Mouse (Mus musculus) embryo, embryonic 10.5 days (tissue): ENCODE measurements around the gene Trarg1.
"Not testable (repeated sequence)": the region's sequence is repeated elsewhere in the genome, so short reads cannot be mapped to it uniquely, and the experiment has no call there.

Experiments used
- DNase-seq: peaks from one replicate; pipeline ENCODE4 v3.0.0-alpha.2; 2015; ENCODE audit warnings: low spot score

Gene Trarg1

GRCm38 (mm10) chr11:76679508-76679907 is at the start of gene Trarg1:
Trarg1 (plus strand) TSS chr11:76679808.
- not testable (repeated sequence) for DNase-seq

DNA sequence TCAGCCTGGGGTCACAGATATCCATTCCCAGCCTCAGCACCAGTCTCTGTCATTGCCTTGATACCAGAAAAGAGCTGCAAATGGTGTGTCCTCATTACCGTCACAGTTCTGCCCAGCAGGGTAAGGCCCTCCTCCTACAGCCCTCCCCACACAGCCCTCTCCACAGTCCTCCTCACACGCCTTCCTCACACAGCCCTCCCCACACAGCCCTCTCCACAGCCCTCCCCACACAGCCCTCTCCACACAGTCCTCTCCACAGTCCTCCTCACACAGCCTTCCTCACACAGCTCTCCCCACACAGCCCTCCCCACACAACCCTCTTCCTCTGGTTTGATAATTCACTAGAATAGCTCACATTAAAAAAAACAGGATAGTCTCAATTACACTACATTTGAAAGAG is 49.6 kb upstream of the Trarg1 start:
- DNase-seq: no peak

GRCm38 (mm10) chr11:76630487-76630886 is 49.1 kb upstream of the Trarg1 start:
- DNase-seq: no peak

DNA sequence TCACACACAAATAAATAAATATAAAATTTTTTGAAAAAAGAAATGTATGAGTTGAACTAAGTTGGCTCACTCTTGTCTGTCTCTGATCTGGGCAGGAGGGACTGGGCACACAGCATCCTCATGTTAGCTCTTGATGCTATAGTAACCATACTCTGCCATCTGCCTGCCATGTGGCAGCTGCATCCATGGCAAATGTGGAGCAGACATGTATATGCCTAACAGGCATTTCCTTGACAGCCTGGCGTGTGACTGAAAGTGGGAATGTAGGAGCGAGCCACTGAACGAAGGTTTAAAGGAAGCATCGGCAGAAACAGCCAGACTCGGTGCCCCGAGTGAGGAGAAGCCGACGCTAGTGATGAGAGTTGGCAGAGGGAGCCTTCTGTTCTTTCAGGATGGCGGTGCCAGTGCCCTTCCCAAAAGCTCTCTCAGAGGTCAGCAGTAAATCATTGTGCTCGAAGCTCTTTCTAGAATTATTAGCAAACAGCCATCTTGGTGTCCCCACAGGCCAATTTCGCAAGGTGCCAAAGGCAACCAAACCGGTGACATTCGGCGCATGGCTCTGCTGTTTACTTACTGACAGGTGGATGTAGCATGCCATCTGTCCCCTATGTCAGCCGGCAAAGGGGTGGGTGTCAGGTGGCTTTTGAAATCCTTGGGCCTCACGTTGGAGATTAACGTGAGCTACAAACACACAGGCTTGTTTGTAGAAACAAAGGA is 40.2 kb upstream of the Trarg1 start:
- DNase-seq: no peak

- DNase-seq: no peak
These were observed 39.4 kb upstream of the Trarg1 start for GRCm38 (mm10) chr11:76640231-76640630.

DNA sequence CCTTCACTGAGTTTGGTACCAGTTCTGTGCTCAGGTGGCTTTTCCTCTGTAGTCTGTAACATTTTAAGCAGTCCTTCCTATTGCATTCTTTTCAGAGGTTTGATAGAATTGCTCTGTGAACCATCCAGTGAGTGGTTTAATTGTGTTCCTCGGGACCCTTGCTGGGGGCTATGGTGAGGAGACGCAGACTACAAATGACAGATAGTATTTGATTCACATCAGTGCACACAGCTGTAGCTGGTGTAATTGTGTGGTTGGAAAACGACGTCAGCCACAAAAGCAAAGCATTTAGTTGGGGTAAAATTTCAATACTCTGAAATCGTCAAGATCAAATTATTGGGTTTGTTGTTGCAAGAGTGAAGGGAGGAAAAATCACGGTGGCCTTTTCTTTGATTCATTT is 35.4 kb upstream of the Trarg1 start:
- DNase-seq: no peak

DNA sequence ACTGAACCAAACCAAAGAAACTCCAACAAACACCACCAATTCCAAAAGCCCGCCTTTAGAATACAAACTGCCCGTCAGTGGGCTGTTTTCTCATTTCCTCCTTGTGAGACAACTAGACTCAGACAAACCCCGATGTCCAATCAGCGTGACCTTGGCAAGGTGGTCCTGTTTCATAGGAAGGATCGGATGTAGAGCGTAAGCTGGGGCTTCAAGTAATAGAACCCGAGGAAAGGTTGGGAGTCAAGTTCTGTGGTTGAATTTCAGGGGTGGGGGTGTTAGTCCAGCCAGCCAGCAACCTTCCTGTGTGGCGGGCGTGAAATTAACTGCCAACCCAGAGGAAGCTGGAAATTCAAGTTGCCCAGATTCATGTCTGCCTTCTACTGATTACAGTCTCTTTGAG is 34.6 kb upstream of the Trarg1 start:
- no peak for DNase-seq

GRCm38 (mm10) chr11:76645955-76646354 is 33.7 kb upstream of the Trarg1 start:
- peak; percentile 95 for DNase-seq

DNA sequence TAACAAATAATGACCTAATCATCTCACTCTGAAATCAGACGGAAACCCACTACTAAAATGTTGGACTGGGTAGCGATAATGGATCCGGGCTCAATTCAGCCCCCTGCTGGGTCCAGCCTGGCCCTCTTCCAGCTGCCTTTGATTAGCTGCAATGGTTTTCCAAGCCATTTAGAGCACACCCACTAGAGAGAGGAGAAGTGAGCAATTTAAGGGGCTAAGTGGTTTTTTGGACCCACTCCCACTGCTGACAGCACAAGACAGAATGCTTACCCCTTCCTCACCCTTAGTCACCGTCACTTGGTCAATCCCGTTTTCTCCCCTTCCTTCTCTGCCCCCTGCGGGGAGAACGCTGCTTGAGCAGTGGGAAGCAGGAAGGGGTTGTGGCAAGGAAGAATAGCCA is 32.5 kb upstream of the Trarg1 start:
- DNase-seq: peak; percentile 28

DNA sequence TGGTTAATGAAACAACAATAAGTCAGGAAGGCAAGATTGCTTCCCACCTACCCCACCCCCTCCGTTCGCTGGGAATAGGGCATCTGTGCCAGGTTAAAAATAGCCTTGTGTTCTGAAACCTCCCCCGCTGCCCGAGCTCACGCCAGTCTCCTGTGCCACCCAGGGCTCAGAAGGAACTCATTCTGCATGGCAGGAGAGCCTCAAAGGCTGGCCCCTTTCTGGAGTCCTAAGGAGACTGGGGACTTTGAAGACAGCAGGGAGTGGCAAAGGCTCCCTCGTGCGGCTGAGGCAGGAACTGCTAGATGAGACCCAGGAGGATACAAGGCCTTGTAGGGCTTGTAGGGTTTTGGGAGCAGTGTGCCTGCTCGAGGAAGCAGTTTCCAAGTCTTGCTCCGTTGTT is 32.1 kb upstream of the Trarg1 start:
- DNase-seq: peak; percentile 90

DNA sequence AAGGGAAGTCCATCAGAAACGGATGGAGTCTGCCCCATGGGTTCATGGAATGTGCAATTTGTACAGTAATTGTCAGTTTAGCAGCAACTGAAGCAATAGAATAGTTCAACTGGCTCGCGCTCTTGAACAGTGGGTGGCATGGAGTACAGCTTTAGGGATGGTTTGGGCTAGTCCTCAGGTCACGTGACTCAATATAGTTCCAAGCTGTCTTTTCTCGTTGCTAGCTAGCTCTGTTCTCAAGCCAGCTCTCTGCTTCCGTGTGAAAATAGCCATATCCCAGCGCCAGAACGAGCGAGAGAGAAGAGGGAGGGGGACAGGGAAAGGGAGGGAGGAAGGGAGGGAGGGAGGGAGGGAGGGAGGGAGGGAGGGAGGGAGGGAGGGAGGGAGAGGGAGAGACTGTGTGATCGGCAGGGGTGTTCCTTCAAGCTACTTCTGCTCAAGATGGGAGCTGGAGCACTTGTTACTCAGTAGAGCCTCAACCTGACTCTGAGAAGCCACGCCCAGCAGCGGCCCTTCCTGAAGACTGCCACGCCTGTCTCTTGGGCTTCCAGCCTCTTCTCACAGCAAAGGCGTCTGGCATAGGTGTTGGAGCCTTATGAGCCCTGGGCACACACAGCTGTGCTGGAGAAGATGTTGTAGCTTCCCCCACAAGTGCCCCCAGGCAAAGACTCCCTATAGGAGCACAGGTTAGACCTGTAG is 28.6 kb upstream of the Trarg1 start:
- DNase-seq: no peak

GRCm38 (mm10) chr11:76652838-76653334 is 26.7 kb upstream of the Trarg1 start:
- no peak for DNase-seq

DNA sequence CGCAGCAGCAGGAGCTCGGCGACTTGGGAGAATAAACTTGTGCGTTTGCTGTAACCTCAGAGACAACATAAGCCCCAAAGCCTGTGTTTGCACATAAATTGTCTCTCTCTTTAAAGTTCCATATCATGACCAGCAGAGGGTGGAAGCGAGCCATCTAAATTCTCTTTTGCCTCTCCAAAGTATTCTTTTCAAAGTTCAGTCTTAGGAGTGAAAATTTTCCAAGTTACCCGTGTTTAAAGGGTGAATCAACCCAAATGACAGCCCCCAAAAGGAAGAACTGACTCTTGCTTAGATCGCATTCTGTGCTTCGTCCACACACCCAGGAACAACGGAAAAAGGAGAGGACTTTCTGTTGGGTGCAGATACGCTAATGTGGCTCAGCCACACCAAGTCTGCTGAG is 24.5 kb upstream of the Trarg1 start:
- DNase-seq: peak; percentile 87

- DNase-seq: no peak
These were observed 22.1 kb upstream of the Trarg1 start for GRCm38 (mm10) chr11:76657450-76657970.

DNA sequence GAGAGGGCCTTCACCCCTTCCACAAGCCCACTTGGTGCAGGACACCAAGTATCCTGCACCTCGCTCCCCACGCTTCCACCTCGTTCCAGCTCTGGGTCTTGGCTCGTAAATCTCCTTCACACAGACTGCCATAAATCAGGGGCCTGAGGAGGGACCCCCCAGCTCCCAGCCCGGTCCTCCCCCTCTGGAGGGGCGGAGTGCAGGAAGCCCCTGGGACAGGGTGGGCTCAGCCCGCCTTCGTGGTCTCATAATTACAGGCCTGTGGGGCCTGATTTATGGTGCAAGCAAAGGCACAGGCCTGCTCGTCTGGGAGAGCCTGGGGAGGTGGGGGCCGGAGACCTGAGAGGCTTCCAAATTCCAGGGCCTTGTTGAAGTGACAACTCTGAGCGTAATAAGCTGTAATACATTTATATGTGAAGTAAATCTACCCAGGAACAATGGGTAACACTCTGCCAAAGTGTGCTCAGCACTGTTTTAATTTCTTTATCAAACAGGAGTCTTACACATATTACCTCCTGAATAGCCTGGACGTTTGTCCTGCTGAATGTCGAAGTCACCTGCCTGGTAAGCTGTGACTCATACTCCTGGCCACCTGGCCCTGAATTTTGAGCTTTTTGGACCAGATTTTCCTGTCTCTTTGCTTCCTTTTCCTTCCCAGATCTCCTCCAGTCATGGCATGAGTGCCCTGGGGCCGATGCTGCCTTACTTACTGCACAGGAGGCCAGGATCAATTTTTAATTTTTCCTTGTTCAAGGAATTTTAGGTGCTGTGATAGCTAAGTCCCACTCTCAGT is 20.3 kb upstream of the Trarg1 start:
- DNase-seq: no peak

DNA sequence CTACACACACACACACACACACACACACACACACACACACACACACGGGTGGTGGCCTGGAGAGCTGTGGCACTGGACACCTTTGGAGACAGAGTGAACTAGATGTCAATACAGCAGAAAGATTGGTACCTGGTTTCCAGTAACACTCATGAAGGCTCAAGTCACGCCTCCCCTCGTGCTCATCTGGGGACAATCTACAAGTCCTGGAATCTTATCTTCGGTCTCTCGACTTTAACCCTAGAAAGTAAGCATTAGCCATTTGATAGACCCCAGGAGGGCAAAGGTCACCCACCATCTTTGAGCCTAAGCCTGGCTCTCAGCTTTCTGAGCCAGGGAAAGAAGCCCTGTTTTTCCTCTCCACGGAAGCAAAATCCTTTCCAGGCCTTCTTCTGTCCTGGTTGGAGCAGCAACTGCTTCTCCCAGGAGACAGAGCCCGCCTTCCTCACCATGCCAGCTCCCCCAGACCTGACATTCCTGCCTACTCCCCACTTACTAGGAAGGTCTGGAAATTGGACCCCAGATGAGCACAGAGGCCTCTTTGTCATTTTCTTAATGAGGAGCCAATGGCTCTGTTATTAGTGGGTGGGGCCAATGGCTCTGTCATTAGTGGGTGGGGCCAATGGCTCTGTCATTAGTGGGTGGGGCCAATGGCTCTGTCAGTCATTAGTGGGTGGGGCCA is 17.7 kb upstream of the Trarg1 start:
- DNase-seq: no peak

GRCm38 (mm10) chr11:76666002-76666649 is 13.5 kb upstream of the Trarg1 start:
- no peak for DNase-seq

DNA sequence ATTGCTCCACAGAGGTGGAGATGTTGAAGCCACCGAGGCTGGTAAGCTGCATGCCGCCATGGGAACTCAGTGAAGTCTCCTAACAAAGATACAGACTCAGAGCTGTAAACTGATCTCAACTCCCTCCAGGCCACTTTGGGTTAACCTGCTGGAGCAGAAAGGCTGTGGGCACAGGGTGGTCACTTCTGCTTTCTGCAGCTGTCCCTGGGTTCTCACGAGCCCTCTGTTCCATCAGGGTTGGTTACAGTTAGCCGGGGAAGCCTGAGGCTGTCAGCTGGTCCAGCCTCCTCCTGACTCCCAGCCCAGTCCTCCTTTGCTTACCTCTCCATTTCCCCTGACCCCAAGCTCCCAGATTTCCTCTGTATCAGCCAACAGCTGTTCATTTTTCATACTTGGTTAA is 11.8 kb upstream of the Trarg1 start:
- no peak for DNase-seq

DNA sequence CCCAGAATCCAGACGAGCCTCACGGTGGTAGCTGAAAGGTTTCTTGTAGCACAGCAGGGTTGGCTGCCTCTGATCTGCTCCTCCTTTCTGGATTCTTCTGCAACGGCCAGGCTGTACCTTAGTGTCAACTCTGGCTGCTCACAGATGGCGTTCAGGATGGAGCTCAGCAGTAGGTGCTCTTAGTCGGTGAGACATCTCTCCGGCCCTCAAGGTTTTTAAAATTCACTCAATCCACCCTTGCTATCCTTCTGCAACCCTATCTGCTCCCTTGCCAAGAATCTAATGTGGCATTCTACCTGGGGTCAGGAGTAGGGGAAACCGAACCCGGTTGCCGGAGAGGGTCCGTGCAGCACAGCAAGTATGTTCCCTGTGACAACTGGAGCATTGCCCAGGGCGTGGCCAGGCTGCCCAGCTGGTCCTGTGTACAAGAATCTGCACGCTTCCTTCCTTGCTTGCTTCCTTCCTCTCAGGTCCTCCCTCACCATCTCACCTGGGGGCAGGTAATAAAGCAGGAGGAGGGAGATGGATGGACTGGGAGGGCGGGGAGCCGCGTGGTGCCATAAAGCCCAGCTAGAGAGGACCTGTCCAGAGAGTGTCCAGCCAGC is 7.6 kb upstream of the Trarg1 start, which contains the start of gene Bhlha9:
Gene Bhlha9, plus strand, starts transcription at position 600 of the 605 bp plus-strand sequence.
- no peak for DNase-seq

DNA sequence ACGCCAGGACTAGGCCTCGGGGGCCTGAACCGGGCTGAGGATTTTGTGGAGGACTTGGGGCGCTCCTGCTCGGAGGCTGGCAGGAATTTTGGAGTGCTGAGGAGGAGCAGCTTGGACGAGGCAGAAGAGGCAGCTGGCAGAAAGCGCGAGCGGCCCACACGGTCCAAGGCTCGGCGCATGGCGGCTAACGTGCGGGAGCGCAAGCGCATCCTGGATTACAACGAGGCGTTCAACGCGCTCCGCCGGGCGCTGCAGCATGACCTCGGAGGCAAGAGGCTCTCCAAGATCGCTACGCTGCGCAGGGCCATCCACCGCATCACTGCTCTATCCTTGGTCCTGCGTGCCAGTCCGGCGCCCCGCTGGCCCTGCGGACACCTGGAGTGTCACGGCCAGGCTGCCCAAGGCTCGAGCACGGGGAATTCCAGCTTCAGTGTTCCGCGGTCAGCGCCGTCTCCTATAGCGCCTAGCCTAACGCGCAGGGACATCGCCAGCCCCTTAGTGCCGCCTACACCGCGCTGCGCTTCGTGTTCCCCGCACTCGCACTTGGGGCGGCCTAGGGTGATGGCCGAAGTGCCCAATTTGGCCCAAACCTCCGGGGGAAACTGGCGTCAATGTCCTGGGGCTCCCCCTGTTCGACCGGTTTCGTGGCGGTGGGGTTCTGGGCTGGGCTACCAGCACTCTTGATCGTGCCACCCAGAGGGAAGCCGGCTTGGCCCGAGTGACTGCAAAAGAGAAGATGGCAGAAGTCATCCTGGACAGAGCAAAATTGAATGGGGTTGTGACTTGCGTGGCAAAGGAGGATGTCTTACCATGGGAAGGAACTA is 6.8 kb upstream of the Trarg1 start:
- peak; percentile 54 for DNase-seq
